Mouse (Mus musculus): Measurements from ENCODE around the gene Dpysl5. TPM values are rescaled to one million over a fixed set of nuclear protein-coding genes. Genes with fewer than 3 reads are reported as not detected.

The Dpysl5 gene
- polyA plus RNA-seq, 1 experiment from 2014 or later: 136 TPM

DNA sequence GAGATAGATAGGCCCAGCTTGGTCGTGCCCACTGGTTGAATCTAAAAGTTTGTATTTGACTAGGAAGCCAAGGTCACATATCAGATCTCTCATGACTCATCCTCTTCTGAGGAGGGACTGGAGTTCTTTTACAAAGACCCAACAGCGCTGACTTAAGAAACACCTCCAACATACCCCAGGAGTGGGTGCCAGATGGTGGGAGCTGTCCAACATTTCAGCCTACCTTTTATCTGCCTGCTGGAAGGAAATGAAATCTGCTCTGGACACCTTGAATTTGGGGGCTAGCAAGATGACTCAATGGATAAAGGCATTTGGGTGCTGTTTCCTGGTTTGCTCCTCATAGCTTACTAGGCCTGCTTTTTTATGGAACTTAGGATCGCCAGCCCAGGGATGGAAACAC lies 130.5 kb downstream of the Dpysl5 start:
- ATAC-seq (ENCODE audit: low FRiP score, low read depth): no peak
- no peak overlapping the region for H3K4me3 ChIP-seq
- no peaks in the 10 kb centered on the region for H3K4me1 ChIP-seq
- H3K9me3 ChIP-seq: no peaks in the 10 kb centered on the region
- peaks cover 9% of the 10 kb centered on the region for H3K36me3 ChIP-seq
- no peak overlapping the region for H3K27ac ChIP-seq (replicated peaks)
- H3K9ac ChIP-seq (replicated peaks): no peak overlapping the region
- 67% methylated on average over 3 of the region's 3 CpGs for WGBS
- no peaks in the 10 kb centered on the region for H3K27me3 ChIP-seq
- no peak overlapping the region for H3K4me2 ChIP-seq (replicated peaks)

Other genes with a start within 250 kb of the Dpysl5 start
- 0.42 and 0.73 TPM in 2 replicates for gene Otof, start 249.6 kb upstream of the Dpysl5 start, polyA plus RNA-seq (2016; fragmentation: Nextera tagmentation; extraction: Ambion mirVana)
- gene 1700001C02Rik, start 245.5 kb upstream of the Dpysl5 start, polyA plus RNA-seq (2016; fragmentation: Nextera tagmentation; extraction: Ambion mirVana): not detected in 2 replicates
- gene Cib4, start 165.7 kb upstream of the Dpysl5 start, polyA plus RNA-seq (2016; fragmentation: Nextera tagmentation; extraction: Ambion mirVana): not detected in 2 replicates
- gene Kcnk3, start 123.4 kb upstream of the Dpysl5 start, polyA plus RNA-seq (2016; fragmentation: Nextera tagmentation; extraction: Ambion mirVana): 0.82 and 1.3 TPM in 2 replicates
- gene Slc35f6, start 63.6 kb upstream of the Dpysl5 start, polyA plus RNA-seq (2016; fragmentation: Nextera tagmentation; extraction: Ambion mirVana): 25.4 and 29.1 TPM in 2 replicates
- 268 and 290 TPM in 2 replicates for gene Cenpa, start 44.8 kb upstream of the Dpysl5 start, polyA plus RNA-seq (2016; fragmentation: Nextera tagmentation; extraction: Ambion mirVana)
- 69.3 and 77.7 TPM in 2 replicates for gene Mapre3, start 103.1 kb downstream of the Dpysl5 start, polyA plus RNA-seq (2016; fragmentation: Nextera tagmentation; extraction: Ambion mirVana)
- 58.4 and 65.5 TPM in 2 replicates for gene Tmem214, start 156.4 kb downstream of the Dpysl5 start, polyA plus RNA-seq (2016; fragmentation: Nextera tagmentation; extraction: Ambion mirVana)
- 30.6 and 32.1 TPM in 2 replicates for gene Agbl5, start 177.1 kb downstream of the Dpysl5 start, polyA plus RNA-seq (2016; fragmentation: Nextera tagmentation; extraction: Ambion mirVana)
- gene Ost4, start 196.2 kb downstream of the Dpysl5 start, polyA plus RNA-seq (2016; fragmentation: Nextera tagmentation; extraction: Ambion mirVana): 298 and 304 TPM in 2 replicates
- gene Emilin1, start 201.8 kb downstream of the Dpysl5 start, polyA plus RNA-seq (2016; fragmentation: Nextera tagmentation; extraction: Ambion mirVana): 49.8 and 79.9 TPM in 2 replicates
- 5.6 TPM in 2 replicates for gene Khk, start 209.9 kb downstream of the Dpysl5 start, polyA plus RNA-seq (2016; fragmentation: Nextera tagmentation; extraction: Ambion mirVana)
- gene Cgref1, start 234.0 kb downstream of the Dpysl5 start, polyA plus RNA-seq (2016; fragmentation: Nextera tagmentation; extraction: Ambion mirVana): 7.8 and 9.0 TPM in 2 replicates
- gene Preb, start 248.8 kb downstream of the Dpysl5 start, polyA plus RNA-seq (2016; fragmentation: Nextera tagmentation; extraction: Ambion mirVana): 121 and 131 TPM in 2 replicates

All from midbrain, embryonic 12.5 days (tissue).